Mouse (Mus musculus): Measurements from ENCODE around the gene Mbtps1. TPM values are rescaled to one million over a fixed set of nuclear protein-coding genes. Genes with fewer than 3 reads are reported as not detected.

The Mbtps1 gene
- polyA plus RNA-seq, 1 experiment from 2014 or later, result 96.3 TPM

Other genes with a start within 250 kb of the Mbtps1 start
- gene Hsbp1, start 214.2 kb downstream of the Mbtps1 start, polyA plus RNA-seq (2015; fragmentation: Nextera tagmentation; extraction: Ambion mirVana), result 282 and 298 TPM in 2 replicates
- 18.0 and 21.4 TPM in 2 replicates for gene Mlycd, start 163.9 kb downstream of the Mbtps1 start, polyA plus RNA-seq (2015; fragmentation: Nextera tagmentation; extraction: Ambion mirVana)
- 7.5 and 8.0 TPM in 2 replicates for gene Osgin1, start 124.6 kb downstream of the Mbtps1 start, polyA plus RNA-seq (2015; fragmentation: Nextera tagmentation; extraction: Ambion mirVana)
- gene Necab2, start 112.0 kb downstream of the Mbtps1 start, polyA plus RNA-seq (2015; fragmentation: Nextera tagmentation; extraction: Ambion mirVana), result 1.3 and 1.9 TPM in 2 replicates
- 0.05 TPM in 1 of 2 replicates, not detected in the other for gene Slc38a8, start 57.0 kb downstream of the Mbtps1 start, polyA plus RNA-seq (2015; fragmentation: Nextera tagmentation; extraction: Ambion mirVana)
- 31.4 and 32.2 TPM in 2 replicates for gene Hsdl1, start 16.4 kb upstream of the Mbtps1 start, polyA plus RNA-seq (2015; fragmentation: Nextera tagmentation; extraction: Ambion mirVana)
- 0.40 and 0.59 TPM in 2 replicates for gene Dnaaf1, start 16.5 kb upstream of the Mbtps1 start, polyA plus RNA-seq (2015; fragmentation: Nextera tagmentation; extraction: Ambion mirVana)
- 9.7 and 9.8 TPM in 2 replicates for gene Taf1c, start 46.5 kb upstream of the Mbtps1 start, polyA plus RNA-seq (2015; fragmentation: Nextera tagmentation; extraction: Ambion mirVana)
- gene Adad2, start 54.0 kb upstream of the Mbtps1 start, polyA plus RNA-seq (2015; fragmentation: Nextera tagmentation; extraction: Ambion mirVana), result 0.09 TPM in 1 of 2 replicates, not detected in the other
- gene Kcng4, start 76.9 kb upstream of the Mbtps1 start, polyA plus RNA-seq (2015; fragmentation: Nextera tagmentation; extraction: Ambion mirVana), result 0.24 and 0.28 TPM in 2 replicates
- 18.5 and 21.8 TPM in 2 replicates for gene Wfdc1, start 107.6 kb upstream of the Mbtps1 start, polyA plus RNA-seq (2015; fragmentation: Nextera tagmentation; extraction: Ambion mirVana)
- gene Atp2c2, start 141.3 kb upstream of the Mbtps1 start, polyA plus RNA-seq (2015; fragmentation: Nextera tagmentation; extraction: Ambion mirVana), result 5.3 TPM in 2 replicates
- gene Tldc1, start 219.7 kb upstream of the Mbtps1 start, polyA plus RNA-seq (2015; fragmentation: Nextera tagmentation; extraction: Ambion mirVana), result 12.9 and 13.8 TPM in 2 replicates